Mouse (Mus musculus): ENCODE data around the gene Wdpcp. TPM values are rescaled to one million over a fixed set of nuclear protein-coding genes. Genes with fewer than 3 reads are reported as not detected.

Wdpcp gene
- polyA plus RNA-seq, 1 experiment from 2014 or later, result 13.5 TPM

Small RNAs within 50 kb of the gene (microRNA-seq; reads per million reads assigned to microRNA genes)
- gene Gm22990, result not detected

Other genes starting within 250 kb of the Wdpcp start
- gene Ugp2, start 201.0 kb upstream of the Wdpcp start, polyA plus RNA-seq (2016; fragmentation: Nextera tagmentation; extraction: Ambion mirVana), result 78.6 and 82.8 TPM in 2 replicates
- 371 and 388 TPM in 2 replicates for gene Mdh1, start 132 bp downstream of the Wdpcp start, polyA plus RNA-seq (2016; fragmentation: Nextera tagmentation; extraction: Ambion mirVana)